Mouse (Mus musculus): Measurements from ENCODE around the gene Pou4f2.

The Pou4f2 gene

DNA sequence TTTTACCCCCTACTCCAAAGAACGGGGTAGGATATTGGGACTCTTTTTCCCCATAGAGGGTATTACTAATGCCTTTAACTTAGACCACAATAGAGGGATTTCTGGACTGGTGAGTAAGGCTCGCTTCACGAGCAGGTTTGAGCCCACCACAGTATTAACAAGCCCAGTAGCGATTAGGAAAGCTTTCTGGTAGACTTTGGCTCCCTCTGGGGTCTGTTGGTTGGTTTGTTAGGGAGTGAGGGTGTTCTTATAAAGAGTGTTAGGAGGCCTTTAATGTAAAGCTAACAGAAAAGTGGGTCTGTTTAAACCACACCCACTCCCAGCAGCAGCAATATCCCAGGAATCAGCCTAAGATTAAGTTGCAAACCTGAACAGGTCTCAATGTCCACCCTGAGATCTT is 17.2 kb downstream of the Pou4f2 start:
- no peak for DNase-seq (ENCODE audit: low read depth, low spot score)

GRCm38 (mm10) chr8:78390756-78391155 is 45.7 kb downstream of the Pou4f2 start:
- DNase-seq (ENCODE audit: low read depth, low spot score): no peak

Measured in brain, adult 2 months (tissue).